Mouse (Mus musculus): Measurements from ENCODE around the gene Inmt.

- TF ChIP-seq CTCF (IDR thresholded peaks at IDR 0.05; ENCODE audit: extremely low read depth, insufficient read depth, low read length) = no peak
- no peak for TF ChIP-seq POLR2A (IDR thresholded peaks at IDR 0.05; ENCODE audit: extremely low read depth, insufficient read depth, low read length)
These were observed 613 bp upstream of the Inmt start for GRCm38 (mm10) chr6:55175456-55175855.

All from cortical plate, adult 2 months (tissue).